Mouse (Mus musculus) hindbrain, embryonic 12.5 days (tissue): ENCODE results near the gene C130050O18Rik. TPM values are rescaled to one million over a fixed set of nuclear protein-coding genes. Genes with fewer than 3 reads are reported as not detected.

ENCODE experiments used
- ATAC-seq: fragments of 200-750 bp; cut with Nextera tagmentation; 2 replicates; pipeline ENCODE4 v1.8.0; 2017; ENCODE audit warnings: moderate TSS enrichment; ENCODE audit not compliant: low FRiP score
- H3K27ac ChIP-seq: fragments of 300-500 bp; sonication (generic); 2 replicates; pipeline ENCODE4 v1.5.1; 2016; ENCODE audit warnings: mild to moderate bottlenecking
- H3K27me3 ChIP-seq: fragments of 300-500 bp; sonication (generic); 2 replicates; pipeline ENCODE4 v1.6.1; 2016; ENCODE audit warnings: mild to moderate bottlenecking
- H3K36me3 ChIP-seq: fragments of 300-500 bp; sonication (generic); 2 replicates; pipeline ENCODE4 v1.6.1; 2016; ENCODE audit warnings: mild to moderate bottlenecking
- H3K4me1 ChIP-seq: fragments of 300-500 bp; sonication (generic); 2 replicates; pipeline ENCODE4 v1.6.1; 2016
- H3K4me2 ChIP-seq: fragments of 300-500 bp; sonication (generic); replicated peaks from 2 replicates; pipeline ENCODE4 v1.6.1; 2016; ENCODE audit warnings: mild to moderate bottlenecking
- H3K4me3 ChIP-seq: fragments of 300-500 bp; sonication (generic); 2 replicates; pipeline ENCODE4 v1.5.1; 2016; ENCODE audit warnings: mild to moderate bottlenecking
- H3K9ac ChIP-seq: fragments of 300-500 bp; sonication (generic); 2 replicates; pipeline ENCODE4 v1.6.1; 2016; ENCODE audit warnings: mild to moderate bottlenecking, moderate library complexity
- H3K9me3 ChIP-seq: fragments of 300-500 bp; sonication (generic); replicated peaks from 2 replicates; pipeline ENCODE4 v1.6.1; 2016; ENCODE audit warnings: mild to moderate bottlenecking
- WGBS: fragments of 180-500 bp; shearing (Covaris S2); methylation state at CpG from one replicate; pipeline ENCODE4 v1.1.7; 2016; 5-methylcytosine and 5-hydroxymethylcytosine counted together
- polyA plus RNA-seq: library from polyadenylated mRNA; unstranded; fragments of >200 nt; fragmentation: Nextera tagmentation; extraction: Ambion mirVana; gene quantifications from 2 replicates; pipeline ENCODE4 v1.2.1, GENCODE M21; 2016

The C130050O18Rik gene
- polyA plus RNA-seq, 1 experiment from 2014 or later, result 0.45 TPM

DNA sequence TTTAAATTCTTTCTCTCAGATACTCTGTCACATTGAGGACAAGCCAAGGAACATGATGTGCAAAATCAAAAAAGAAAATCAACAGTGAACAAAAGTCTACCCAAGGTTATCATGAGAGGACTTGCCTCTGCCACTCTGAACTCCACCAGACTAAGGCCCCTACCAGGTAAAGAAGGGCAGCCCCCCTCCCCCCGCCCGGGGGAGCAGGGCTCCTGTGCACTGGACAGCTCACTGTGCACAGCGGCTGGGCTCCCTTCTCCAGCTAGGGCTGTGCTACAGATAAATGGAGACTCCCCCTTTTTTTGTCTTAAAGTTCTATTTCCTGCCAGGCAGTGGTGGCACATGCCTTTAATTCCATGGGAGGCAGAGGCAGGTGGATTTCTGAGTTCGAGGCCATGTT lies 32.7 kb downstream of the C130050O18Rik start:
- 91% methylated on average over 4 of the region's 4 CpGs for WGBS
- Histone ChIP-seq H3K4me2 (no peak overlapping the region), H3K4me1 (peaks cover 34% of the 10 kb centered on the region), H3K4me3 (no peak overlapping the region), H3K9me3 (no peaks in the 10 kb centered on the region), H3K27me3 (no peaks in the 10 kb centered on the region), H3K36me3 (no peaks in the 10 kb centered on the region), H3K9ac (no peak overlapping the region), H3K27ac (no peak overlapping the region)
- ATAC-seq, result no peak

DNA sequence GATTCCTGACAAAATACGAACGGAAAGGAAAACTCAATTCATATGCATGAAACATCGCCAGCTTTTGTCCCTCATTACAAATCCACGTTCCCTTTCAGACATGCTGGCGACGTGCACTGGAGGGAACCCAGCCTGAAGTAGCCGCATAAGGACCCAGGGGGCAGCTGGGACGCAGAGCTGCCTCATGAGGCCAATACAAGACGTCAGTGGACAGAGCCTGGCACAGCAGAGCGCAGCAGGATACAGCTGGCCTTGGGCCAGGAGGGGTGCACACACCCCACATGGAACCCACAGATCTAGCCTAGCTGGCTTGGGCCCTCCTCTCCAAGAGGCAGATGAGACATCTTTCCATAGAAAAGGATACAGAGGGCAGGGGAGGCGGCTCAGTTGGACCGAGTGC lies 33.4 kb downstream of the C130050O18Rik start:
- H3K27ac ChIP-seq, result peak overlapping the region; percentile 14; the same call in 1 of the 2 replicates
- no peak for ATAC-seq
- H3K4me1 ChIP-seq, result peaks cover 39% of the 10 kb centered on the region
- no peak overlapping the region for H3K4me2 ChIP-seq
- WGBS, result 65% methylated on average over 12 of the region's 12 CpGs
- no peak overlapping the region for H3K4me3 ChIP-seq
- no peaks in the 10 kb centered on the region for H3K36me3 ChIP-seq
- no peaks in the 10 kb centered on the region for H3K27me3 ChIP-seq
- no peaks in the 10 kb centered on the region for H3K9me3 ChIP-seq
- no peak overlapping the region for H3K9ac ChIP-seq

DNA sequence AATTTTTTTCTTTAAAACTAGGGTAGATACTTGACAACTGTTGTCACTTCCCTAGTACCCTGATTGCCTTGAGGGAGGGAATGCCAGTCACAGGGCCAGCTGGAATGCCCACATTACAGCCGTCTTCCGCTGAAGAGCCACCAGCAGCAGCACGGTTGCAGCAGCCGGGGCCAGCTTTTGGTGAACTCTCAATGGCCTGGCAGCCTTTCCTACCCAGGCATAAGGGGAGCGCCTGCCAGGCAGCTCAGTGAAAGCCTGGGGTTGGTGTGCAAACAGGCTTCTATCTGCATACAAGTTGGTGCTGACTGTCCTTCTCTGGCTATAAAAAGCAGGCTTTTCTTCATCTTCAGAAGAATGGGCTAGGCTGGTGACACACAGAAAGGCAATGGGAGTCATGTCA lies 35.4 kb downstream of the C130050O18Rik start:
- WGBS, result 92% methylated on average over 5 of the region's 5 CpGs
- Histone ChIP-seq H3K4me3 (no peak overlapping the region), H3K4me2 (no peak overlapping the region), H3K9me3 (no peaks in the 10 kb centered on the region), H3K4me1 (peaks cover 21% of the 10 kb centered on the region), H3K27ac (no peak overlapping the region), H3K36me3 (no peaks in the 10 kb centered on the region), H3K27me3 (no peaks in the 10 kb centered on the region), H3K9ac (no peak overlapping the region)
- no peak for ATAC-seq

DNA sequence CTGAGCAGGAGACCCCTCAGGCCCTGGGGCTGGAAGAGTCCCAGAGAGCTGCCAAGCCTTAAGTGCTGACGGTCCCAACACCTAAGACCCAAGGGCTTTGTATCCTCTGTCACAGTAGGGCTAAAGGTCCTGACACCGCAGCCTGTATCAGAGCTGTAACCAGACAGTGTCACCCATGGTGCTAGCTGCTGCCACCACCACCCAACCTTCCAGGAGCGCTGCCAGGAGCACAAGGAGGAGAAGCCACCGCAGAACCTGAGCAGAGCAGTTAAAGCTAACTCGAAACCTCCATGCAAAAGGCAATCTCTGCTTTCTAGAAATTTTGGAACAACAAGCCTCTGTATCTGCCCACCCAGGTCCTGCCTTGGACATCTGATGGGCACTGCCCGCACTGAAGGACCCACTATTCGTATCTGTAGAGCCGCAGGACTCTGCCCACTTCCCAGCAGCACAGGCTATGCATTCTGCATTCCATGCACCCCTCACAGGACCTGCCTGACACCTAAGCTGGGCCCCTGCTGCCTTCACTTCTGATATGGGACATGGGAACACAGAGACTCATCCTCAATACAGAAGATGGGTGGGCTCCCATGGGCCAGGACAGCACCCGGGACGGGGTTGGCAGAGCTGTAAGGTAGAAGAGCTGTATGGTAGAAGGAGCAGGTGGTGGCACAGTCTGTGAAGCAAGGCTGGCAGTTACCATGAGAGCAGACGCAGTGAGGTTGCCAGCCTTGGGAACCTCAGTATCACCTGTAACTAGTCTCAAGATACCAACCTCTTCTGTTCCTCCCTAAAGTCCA lies 36.0 kb downstream of the C130050O18Rik start:
- Histone ChIP-seq H3K27me3 (no peaks in the 10 kb centered on the region), H3K4me2 (no peak overlapping the region), H3K27ac (no peak overlapping the region), H3K4me1 (peaks cover 14% of the 10 kb centered on the region), H3K9ac (no peak overlapping the region), H3K9me3 (no peaks in the 10 kb centered on the region), H3K4me3 (no peak overlapping the region), H3K36me3 (no peaks in the 10 kb centered on the region)
- ATAC-seq, result no peak
- WGBS, result 91% methylated on average over 11 of the region's 11 CpGs

DNA sequence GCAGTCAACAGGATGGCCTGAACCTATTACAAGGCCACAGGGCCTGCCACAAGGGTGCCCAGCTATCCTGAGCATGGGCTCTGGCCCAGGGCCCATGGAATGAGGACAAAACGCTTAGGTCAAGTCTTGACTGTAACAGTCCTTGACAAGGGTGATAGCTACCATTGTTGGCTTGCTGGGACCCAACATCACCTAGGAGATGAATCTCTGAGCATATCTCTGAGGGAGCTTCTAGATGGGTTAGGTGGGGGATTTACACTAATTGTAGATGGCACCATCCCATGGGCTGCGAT lies 36.6 kb downstream of the C130050O18Rik start:
- no peak for ATAC-seq
- Histone ChIP-seq H3K27me3 (no peaks in the 10 kb centered on the region), H3K36me3 (no peaks in the 10 kb centered on the region), H3K4me2 (no peak overlapping the region), H3K9me3 (no peaks in the 10 kb centered on the region), H3K4me1 (peaks cover 14% of the 10 kb centered on the region), H3K4me3 (no peak overlapping the region), H3K9ac (no peak overlapping the region), H3K27ac (no peak overlapping the region)
- 96% methylated on average over 2 of the region's 2 CpGs for WGBS

DNA sequence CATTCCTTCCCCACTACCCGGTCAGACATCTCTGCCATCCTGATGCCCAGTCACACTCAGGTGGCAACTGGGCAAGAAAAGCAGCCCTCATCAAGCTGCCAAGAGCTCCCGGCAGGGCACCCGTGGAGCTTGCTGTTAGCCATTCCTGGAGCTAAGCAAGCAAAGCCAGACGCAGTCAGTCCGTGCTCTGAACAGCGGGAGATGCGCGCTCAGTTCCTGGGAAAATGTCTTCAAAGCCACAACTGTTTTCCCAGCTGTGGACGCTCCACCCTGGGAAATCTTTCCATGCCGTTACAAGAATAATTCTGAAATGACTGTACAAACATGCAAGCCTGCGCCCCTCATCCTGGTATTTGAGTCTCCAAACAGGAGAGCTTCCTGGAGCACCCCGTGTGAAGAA lies 37.3 kb downstream of the C130050O18Rik start:
- Histone ChIP-seq H3K27me3 (no peaks in the 10 kb centered on the region), H3K4me2 (no peak overlapping the region), H3K27ac (peak overlapping the region; percentile 44), H3K4me3 (no peak overlapping the region), H3K4me1 (peaks cover 14% of the 10 kb centered on the region), H3K9me3 (no peaks in the 10 kb centered on the region), H3K9ac (no peak overlapping the region), H3K36me3 (no peaks in the 10 kb centered on the region)
- no peak for ATAC-seq
- 63% methylated on average over 12 of the region's 12 CpGs for WGBS

DNA sequence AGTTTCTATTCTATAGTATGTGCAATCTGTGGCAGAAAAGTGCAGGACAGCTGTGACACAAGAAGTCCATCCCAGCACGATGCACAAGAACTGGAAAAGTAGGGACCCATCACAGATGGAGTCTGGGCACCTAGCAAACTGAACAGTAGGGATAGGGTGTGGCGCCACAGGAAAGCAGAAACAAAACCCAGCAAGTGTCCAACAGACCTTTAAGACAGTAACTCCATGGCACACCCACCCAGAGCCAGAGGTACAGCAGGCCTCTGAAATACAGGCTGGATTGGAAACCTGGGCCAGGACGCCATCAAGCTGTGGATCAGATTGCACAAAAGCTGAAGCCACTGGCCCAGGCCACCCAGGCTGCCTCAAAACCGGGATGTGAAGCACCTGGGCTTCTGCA lies 37.9 kb downstream of the C130050O18Rik start:
- H3K4me2 ChIP-seq, result no peak overlapping the region
- no peaks in the 10 kb centered on the region for H3K27me3 ChIP-seq
- peaks cover 14% of the 10 kb centered on the region for H3K4me1 ChIP-seq
- H3K9me3 ChIP-seq, result no peaks in the 10 kb centered on the region
- H3K4me3 ChIP-seq, result no peak overlapping the region
- no peaks in the 10 kb centered on the region for H3K36me3 ChIP-seq
- no peak for ATAC-seq
- H3K9ac ChIP-seq, result no peak overlapping the region
- WGBS, result 65% methylated on average over 4 of the region's 4 CpGs
- H3K27ac ChIP-seq, result peak overlapping the region; percentile 44; the same call in 1 of the 2 replicates

DNA sequence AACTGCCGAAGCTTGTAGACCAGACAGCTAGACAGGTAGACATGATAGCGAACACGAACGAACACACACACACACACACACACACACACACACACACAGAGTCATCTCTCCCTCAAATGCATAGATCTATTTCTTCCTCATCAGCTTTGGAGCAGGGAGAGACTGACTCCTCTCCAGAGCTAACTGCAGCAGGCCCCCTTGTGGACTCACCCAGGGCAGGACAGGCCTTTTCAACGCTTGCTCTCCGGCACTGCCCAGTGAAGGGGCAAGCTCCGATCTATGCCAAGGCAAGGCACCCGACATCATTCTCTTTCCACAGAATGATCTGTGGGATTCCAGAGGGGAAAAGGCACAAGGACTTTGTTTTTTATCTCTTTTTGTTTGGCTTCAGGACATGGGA lies 40.2 kb downstream of the C130050O18Rik start:
- H3K27me3 ChIP-seq, result no peaks in the 10 kb centered on the region
- no peak overlapping the region for H3K4me3 ChIP-seq
- H3K27ac ChIP-seq, result no peak overlapping the region
- no peak overlapping the region for H3K9ac ChIP-seq
- no peaks in the 10 kb centered on the region for H3K9me3 ChIP-seq
- peaks cover 25% of the 10 kb centered on the region for H3K4me1 ChIP-seq
- H3K36me3 ChIP-seq, result no peaks in the 10 kb centered on the region
- no peak for ATAC-seq
- H3K4me2 ChIP-seq, result no peak overlapping the region
- 87% methylated on average over 8 of the region's 8 CpGs for WGBS

DNA sequence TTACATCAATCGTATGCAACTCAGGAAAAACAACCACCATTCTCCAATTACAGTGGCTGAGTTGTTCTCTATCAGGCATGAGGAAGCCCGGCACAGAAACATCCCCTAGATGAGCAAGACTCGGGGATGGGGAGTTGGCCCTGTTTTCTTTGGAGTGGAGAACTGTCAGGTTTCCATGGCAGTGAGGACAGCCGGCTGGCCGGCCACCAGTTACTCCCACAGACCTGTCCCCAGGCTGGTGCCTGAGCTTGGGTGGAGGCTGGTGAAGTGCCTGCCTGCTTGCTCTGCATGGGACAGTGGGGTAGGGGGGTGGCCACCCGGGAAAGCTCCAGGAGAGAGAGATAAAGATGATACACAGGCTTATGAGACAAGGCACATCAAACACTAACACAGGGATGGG lies 42.9 kb downstream of the C130050O18Rik start:
- Histone ChIP-seq H3K27ac (no peak overlapping the region), H3K36me3 (0 out of 2 replicates have a peak, but pooled peaks cover 7% of the 10 kb centered on the region), H3K9me3 (no peaks in the 10 kb centered on the region), H3K4me3 (no peak overlapping the region), H3K27me3 (no peaks in the 10 kb centered on the region), H3K4me2 (no peak overlapping the region), H3K9ac (no peak overlapping the region), H3K4me1 (peaks cover 17% of the 10 kb centered on the region)
- 74% methylated on average over 6 of the region's 6 CpGs for WGBS
- ATAC-seq, result no peak

DNA sequence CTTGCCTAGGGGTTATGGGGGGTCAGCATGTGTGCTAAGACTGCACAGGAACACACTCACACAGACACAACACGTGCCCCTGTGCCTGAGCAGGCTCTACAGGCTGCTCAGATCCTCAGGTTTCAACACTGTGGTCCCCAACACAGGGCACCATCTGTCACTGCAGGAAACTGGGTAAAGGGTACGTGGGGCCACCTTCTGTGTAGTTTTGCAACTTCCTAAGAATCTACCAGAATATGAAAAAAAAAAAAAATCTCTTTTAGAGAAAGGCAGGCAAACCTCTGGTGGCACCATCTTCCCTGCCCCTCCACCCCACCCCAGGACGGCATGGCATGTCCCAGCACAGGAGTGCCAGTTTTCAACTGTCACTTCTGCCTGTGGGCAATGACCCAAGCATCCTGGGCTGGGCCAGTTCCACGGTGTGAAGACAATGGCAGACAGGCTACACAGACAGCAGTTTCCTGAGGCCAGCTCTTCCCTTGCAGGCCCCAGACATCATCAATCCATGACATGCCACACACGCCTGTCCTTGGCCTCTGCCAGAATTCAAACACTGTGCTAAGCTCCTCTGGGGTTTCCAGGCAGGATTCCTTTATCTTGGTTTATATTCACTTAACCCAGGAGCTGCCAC lies 44.2 kb downstream of the C130050O18Rik start:
- Histone ChIP-seq H3K9ac (peak overlapping the region; percentile 9; the same call in 1 of the 2 replicates), H3K27ac (peak overlapping the region; percentile 67), H3K4me3 (no peak overlapping the region), H3K27me3 (no peaks in the 10 kb centered on the region), H3K4me1 (peaks cover 14% of the 10 kb centered on the region), H3K4me2 (no peak overlapping the region), H3K9me3 (no peaks in the 10 kb centered on the region), H3K36me3 (0 out of 2 replicates have a peak, but pooled peaks cover 10% of the 10 kb centered on the region)
- peak; percentile 74 for ATAC-seq
- WGBS, result 35% methylated on average over 5 of the region's 5 CpGs

DNA sequence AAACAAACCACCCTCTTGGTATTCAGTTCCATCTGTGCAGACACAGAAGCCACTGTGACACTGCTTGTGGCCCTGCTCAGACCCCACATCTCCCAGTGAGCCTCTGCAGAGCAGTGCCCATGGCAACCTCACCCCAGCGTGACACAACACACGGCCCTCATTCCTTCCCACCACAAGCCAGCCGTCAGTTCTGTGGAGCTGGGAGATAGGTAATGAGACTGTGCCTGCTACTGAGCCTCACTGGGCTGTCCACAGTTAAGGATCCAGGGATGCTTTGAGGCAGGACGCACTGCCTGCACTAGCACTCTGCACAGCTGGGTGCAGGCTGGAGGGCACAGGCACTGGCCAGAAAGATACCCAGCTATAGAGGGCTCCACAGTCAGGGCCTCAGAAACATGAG lies 44.8 kb downstream of the C130050O18Rik start:
- ATAC-seq, result peak; percentile 66

DNA sequence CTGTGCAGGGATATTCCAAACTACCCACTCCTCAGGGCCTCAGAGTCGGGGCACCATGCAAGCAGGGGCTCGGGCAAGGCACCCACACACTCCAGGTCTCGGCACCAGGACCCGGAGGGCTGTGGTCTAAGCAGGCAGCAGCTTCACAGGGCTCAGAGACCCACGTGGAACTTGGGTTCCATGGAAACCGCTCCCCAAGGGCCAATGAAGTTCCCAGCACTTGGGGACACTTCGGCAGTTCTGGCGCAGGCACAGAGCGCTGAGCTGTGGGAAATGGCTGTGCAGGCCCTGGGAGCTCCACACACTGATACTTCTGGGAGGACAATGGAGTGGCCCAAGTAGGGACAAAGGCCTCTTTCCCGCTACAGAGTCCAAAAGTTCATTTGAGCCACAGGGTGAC lies 48.0 kb downstream of the C130050O18Rik start:
- H3K9me3 ChIP-seq, result no peaks in the 10 kb centered on the region
- no peak overlapping the region for H3K9ac ChIP-seq
- peaks cover 17% of the 10 kb centered on the region; the same call in 1 of the 2 replicates for H3K36me3 ChIP-seq
- H3K4me3 ChIP-seq, result no peak overlapping the region
- H3K27ac ChIP-seq, result no peak overlapping the region
- WGBS, result 91% methylated on average over 10 of the region's 10 CpGs
- no peak overlapping the region for H3K4me2 ChIP-seq
- no peaks in the 10 kb centered on the region for H3K27me3 ChIP-seq
- no peak for ATAC-seq
- peaks cover 14% of the 10 kb centered on the region for H3K4me1 ChIP-seq

More for the DNA sequence above, 44.8 kb downstream of the C130050O18Rik start:
- Histone ChIP-seq H3K9ac (0 out of 2 replicates have a peak overlapping the region, but pooled peaks have one; percentile 9), H3K4me3 (no peak overlapping the region), H3K9me3 (no peaks in the 10 kb centered on the region), H3K4me1 (peaks cover 14% of the 10 kb centered on the region), H3K4me2 (no peak overlapping the region), H3K27me3 (no peaks in the 10 kb centered on the region), H3K27ac (peak overlapping the region; percentile 67), H3K36me3 (peaks cover 13% of the 10 kb centered on the region; the same call in 1 of the 2 replicates)
- WGBS, result 20% methylated on average over 4 of the region's 4 CpGs

DNA sequence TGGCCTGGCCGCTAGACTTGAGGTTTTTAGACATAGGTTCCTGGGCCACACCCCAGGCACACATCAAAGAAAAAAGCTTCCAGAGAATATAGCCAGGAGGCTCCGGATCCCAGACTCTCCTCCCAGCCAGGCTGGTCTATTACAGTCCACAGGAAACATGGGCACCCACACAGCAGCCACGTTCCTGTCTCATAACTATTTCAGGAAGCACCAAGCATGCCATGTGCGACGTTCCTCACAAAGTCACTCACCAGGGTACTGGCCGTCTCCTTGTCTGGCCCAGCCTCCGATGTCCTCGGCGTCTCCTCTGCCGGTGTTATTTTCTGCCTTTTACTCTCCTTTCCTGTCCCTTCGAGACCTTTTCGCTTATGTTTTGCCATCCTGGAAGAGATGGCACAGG lies 50.1 kb downstream of the C130050O18Rik start:
- no peak for ATAC-seq
- peaks cover 17% of the 10 kb centered on the region; the same call in 1 of the 2 replicates for H3K36me3 ChIP-seq
- H3K27me3 ChIP-seq, result no peaks in the 10 kb centered on the region

More for the DNA sequence above, 50.1 kb downstream of the C130050O18Rik start:
- Histone ChIP-seq H3K9ac (no peak overlapping the region), H3K4me2 (no peak overlapping the region), H3K9me3 (no peaks in the 10 kb centered on the region), H3K4me3 (no peak overlapping the region), H3K27ac (no peak overlapping the region), H3K4me1 (peaks cover 11% of the 10 kb centered on the region)
- WGBS, result 92% methylated on average over 12 of the region's 12 CpGs
